Mouse (Mus musculus) gastrocnemius, postnatal 4 days (tissue): ENCODE data around the gene Sowahb. TPM values are rescaled to one million over a fixed set of nuclear protein-coding genes. Genes with fewer than 3 reads are reported as not detected.

Source experiments
- DNase-seq, 2 experiments: peaks; one replicate each; pipeline ENCODE4 v3.0.0; 2021 to 2022; ENCODE audit warnings: low spot score in 2 of 2, mixed read lengths in 2 of 2
- total RNA-seq, 2 experiments: library from RNA; stranded (reverse); gene quantifications; 2 replicates each; pipeline ENCODE4 v1.2.3; 2021

Gene Sowahb
- total RNA-seq, 2 experiments from 2014 or later = 0.07 TPM; not detected in 1

DNA sequence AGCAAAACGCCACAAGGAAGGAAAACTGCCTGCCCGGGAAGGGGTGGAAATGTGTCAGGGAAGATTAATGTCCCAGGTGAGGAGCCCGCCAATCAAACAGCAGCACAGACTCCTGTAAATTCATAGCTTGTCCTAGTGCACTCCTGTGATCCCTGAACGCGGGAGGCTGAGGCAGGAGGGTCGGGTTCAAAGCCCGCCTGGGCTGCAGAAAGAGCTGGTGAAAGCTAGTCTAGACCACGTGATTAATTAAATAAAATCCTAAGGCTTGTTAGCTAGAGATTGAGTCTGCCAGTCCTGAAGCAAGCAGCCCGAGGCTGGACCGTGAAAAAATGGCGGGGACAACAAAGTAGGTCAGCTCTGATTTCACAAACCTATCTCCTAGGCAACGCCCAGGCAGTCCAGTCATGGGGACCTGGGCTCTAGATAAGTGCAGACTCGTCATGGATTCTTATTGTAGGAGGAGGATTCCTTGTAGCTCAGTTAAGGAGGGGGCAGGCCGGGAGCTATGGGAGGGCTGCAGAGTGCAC, 38.9 kb downstream of the Sowahb start:
- DNase-seq = no peak

DNA sequence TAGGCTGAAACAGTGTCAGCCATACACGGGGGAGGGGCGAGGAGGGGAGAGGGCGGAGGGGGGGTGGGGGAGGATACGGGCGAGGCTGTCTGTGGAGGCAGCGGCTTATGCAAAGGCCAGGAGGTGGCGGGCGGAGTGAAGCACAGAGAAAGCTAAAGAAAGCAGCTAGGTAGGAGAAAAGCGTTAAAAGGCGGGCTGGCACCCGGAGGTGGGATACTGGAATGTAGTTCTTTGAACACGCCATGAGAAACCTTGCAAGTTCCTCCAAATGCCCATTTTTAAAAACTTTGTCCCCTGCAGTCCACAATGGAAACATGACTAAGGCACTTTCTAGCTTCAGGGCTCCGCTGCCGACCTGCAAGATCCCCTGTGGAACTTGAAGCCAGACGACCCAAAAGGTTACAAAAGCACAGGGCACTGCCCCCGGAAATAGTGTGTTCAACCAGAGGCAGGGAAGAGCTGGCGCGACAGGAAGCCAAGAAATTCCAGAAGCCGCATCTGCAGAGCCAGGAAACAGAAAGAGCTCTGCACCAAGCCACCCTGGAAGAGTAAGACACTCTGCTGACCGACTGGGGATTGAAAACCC, 39.5 kb downstream of the Sowahb start:
- peak in 1 of 2 experiments; percentile 41 for DNase-seq

DNA sequence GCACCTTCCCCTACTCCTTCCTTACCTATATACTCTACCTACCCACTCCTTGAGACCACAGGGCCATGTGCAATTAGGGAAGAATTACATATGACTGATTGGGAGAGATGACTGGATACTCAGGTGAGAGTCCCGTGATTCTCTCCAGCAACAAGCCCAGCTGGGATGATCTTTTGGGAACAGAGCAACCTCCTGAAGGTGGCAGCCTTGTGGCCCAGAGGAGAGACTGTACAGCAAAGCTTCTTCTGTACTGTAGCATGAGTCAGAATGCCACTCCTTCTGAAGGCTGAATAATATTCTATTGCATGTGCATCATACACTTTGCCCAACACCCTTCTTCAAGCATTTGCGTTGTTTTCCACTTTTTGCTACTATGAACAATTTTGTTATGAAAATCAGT, 42.2 kb downstream of the Sowahb start:
- no peak for DNase-seq

DNA sequence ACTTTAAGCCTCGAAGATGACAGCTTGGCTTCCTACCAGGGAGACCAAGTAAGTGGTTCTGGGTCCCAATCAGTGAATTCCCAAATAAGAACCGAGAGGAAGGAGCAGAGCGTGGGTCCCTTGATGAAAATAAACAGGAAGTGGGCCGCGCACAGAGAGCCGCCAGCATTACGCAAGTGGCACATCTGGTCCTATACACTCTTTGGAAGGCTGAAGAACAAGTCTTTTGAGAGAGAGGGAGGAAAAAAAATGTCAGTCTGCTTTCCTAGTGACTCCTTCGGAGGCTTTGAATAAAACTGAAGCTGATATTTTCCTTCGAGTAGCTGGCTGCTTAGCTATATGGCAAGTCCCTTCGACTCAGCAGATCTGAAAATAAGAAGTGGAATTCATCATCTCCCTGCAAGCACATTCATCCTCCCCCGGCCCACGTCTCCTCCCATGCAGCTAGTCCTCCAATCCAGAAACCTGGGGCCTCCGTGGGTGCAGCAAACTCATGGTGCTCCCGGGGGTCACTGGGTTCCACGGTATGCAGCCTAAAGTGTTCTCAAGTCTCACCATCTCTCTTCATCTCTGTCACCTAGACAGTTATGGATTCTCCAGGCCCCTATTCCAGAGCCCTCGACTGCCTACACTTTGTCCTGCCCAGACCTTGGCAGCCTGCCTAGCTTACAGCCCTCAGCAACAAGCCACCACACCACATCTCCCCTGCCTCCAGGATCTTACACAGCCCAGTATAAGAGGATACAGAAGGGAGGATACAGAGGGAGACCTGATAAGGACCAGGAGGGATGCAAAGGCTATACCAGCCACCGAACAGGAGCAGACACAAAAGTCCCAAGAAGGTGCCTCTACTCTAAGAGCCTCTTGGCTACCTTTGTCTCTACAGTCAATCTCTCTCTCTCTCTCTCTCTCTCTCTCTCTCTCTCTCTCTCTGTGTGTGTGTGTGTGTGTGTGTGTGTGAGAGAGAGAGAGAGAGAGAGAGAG, 43.8 kb downstream of the Sowahb start:
- no peak for DNase-seq

DNA sequence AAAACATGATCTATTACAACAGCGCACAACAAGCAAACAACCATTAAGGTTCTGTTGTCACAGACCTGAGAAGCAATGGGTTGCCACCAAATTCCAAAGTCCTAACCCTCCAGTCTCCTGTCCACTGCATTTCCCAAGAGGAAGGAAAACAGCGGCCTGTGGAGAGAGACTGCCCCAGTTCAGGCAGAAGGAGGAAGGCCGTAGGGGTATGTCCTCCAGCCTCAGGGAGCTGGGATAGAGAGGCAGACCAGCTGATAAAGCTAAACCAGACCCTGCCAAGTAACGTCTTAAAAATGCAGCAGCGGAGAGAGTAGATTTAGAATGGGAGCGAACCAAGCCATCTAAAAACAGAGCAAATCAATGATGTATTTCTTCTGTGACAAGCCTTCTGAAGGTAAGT, 44.8 kb downstream of the Sowahb start:
- DNase-seq = no peak

DNA sequence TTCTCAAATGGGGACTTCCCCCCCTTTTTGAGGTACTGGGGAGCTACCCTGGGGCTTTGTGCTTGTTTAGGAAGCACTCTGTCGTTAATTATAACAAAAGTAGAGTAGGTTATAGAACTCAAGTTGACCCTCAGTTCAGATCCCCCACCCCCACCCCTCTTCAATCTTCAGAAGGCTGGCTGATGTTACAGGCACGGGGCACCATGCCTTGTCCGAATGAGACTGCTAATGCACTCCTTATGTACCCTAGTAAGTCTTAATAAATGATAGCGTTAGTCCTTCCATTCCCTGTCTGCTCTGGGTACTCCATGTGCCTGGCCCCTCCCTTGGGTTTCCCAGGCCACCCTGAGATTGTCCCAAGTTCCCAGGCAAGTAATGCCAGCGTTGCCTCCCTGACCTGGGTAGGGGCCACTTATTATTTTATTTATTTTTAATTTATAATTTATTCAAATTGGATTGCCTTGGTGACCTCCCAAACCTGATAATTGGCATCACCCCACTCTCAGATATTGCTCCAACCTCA, 46.3 kb downstream of the Sowahb start:
- DNase-seq = no peak

DNA sequence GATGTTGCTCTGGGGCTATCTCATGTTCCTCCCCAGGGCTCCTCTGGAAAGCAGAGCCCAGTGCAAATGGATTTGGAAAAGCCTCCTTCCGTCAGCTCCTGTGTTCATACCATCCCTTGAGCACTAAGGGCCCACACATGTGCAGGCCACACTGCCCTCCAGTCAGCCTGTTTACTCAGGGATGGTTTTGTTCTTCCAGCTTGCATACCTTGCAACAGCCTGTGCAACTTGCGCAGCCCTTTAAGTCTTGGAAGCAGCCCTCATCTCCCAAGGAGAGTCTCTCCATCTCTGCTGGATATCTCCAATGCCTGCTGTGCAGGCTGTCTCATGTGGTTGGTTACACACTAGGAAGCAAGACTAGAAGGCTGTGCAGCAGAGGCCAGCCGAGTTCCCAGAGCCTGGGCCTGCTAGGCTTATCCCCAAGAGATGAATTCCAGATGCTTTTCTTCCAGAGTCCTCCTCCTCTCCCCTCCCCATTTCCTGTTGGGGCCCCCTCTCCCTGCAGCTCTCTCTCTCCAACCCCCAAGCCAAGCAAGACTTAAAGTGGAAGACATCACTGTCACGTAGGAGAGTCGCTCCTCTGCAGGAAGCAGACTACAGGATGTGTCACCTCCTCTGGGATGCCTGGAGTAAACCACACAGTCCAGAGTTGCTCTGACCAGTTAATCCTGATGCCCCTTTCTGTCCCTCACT, 47.2 kb downstream of the Sowahb start:
- DNase-seq = peak in 1 of 2 experiments; percentile 40

DNA sequence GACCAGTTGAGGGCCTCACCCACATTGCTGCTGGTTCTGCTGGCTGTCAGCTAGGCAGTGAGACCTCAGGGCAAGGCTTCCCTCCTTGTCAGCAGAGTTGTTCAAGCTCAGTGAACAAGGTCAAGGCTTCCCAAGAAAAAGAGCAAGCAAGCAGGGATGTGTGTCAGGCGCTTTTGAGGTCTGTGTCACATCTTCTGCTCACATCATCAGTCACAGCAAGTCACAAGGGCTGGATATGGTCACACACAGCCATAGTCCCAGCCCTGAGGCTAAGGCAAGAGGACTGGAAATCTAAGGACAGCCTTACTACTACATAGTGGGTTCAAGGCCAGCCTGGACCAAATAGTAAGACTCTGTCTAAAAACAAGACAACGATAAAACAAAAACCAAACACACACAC, 50.0 kb downstream of the Sowahb start:
- no peak for DNase-seq

DNA sequence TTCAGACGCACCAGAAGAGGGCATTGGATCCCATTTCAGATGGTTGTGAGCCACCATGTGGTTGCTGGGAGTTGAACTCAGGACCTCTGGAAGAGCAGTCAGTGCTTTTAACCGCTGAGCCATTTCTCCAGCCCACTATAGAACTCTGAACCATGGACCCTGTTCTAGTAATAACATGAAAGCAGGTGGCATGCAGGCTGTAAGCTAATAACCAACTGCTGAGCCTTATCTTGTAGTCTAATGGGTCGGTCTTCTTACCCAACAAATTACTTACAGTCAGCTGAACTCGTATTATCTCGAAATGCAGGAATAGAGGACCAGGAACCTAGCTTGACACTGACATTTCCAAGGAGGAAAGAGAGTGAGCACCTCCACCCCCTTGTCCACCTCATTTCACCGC, 50.5 kb downstream of the Sowahb start:
- no peak for DNase-seq

DNA sequence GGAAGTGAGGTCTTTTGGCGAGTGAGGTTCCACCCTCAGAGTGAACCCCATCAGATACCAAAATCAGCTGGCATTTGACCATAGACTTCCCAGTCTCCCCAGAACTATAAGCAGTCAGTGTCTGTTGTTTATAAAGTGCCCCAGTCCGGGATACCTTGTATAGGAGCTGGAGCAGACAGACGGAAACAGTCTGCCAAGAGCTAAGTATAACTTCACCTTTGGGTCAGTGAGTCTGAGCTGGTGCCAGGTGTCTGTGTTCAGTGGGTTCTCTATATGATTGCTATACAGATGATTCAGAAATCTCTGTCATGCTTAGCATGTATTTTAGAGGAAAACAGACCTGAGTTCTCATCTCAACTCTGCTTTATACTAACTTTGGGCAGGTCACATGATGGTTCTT, 52.7 kb downstream of the Sowahb start:
- DNase-seq = no peak

Other genes with a start within 250 kb of the Sowahb start
- gene Sept11, start 48.4 kb upstream of the Sowahb start, total RNA-seq = 100 to 1,000 TPM; 246 to 256 TPM
- 100 to 1,000 TPM; 159 to 164 TPM for gene Ccni, start 161.5 kb upstream of the Sowahb start, total RNA-seq
- under 1 TPM; 0.60 to 0.61 TPM for gene 2010109A12Rik, start 161.5 kb upstream of the Sowahb start, total RNA-seq
- gene Ccng2, start 222.2 kb upstream of the Sowahb start, total RNA-seq = 10 to 100 TPM; 26.9 to 28.7 TPM